Mouse (Mus musculus): ENCODE results near the gene Golph3.

The Golph3 gene

GRCm38 (mm10) chr15:12380548-12380947 lies 59.3 kb downstream of the Golph3 start:
- peak in 1 of 2 experiments; percentile 30 for DNase-seq (ENCODE audit: low spot score in 2 of 2)

GRCm38 (mm10) chr15:12384679-12385078 lies 63.4 kb downstream of the Golph3 start:
- DNase-seq (ENCODE audit: low spot score in 2 of 2), result peak in 1 of 2 experiments; percentile 25

- DNase-seq (ENCODE audit: low spot score in 2 of 2), result no peak
These were observed 67.7 kb downstream of the Golph3 start for GRCm38 (mm10) chr15:12388726-12389489.

GRCm38 (mm10) chr15:12394758-12395157 lies 73.5 kb downstream of the Golph3 start:
- no peak for DNase-seq (ENCODE audit: low spot score in 2 of 2)

- no peak for DNase-seq (ENCODE audit: low spot score in 2 of 2)
These were observed 75.8 kb downstream of the Golph3 start for GRCm38 (mm10) chr15:12397032-12397431.
